Mouse (Mus musculus): Measurements from ENCODE around the gene Hdac7.

GRCm38 (mm10) chr15:97773108-97773507, 71.2 kb downstream of the Hdac7 start:
- TF ChIP-seq CTCF (IDR thresholded peaks at IDR 0.05; ENCODE audit: low read depth, low read length) = no peak
- TF ChIP-seq GATA1 (IDR thresholded peaks at IDR 0.05; ENCODE audit: borderline replicate concordance, low read length) = no peak
